Mouse (Mus musculus) bone marrow macrophage, adult 2 months (primary cell): ENCODE measurements around the gene Osbpl10. TPM values are rescaled to one million over a fixed set of nuclear protein-coding genes. Genes with fewer than 3 reads are reported as not detected.

Experiments
- H3K27ac ChIP-seq: 2 replicates; pipeline ENCODE4 v1.5.1; 2012; ENCODE audit warnings: low read depth, low read length; ENCODE audit not compliant: insufficient read depth
- H3K4me1 ChIP-seq: 2 replicates; pipeline ENCODE4 v1.6.1; 2012; ENCODE audit warnings: low read length; ENCODE audit not compliant: control insufficient read depth, insufficient read depth
- H3K4me3 ChIP-seq: 2 replicates; pipeline ENCODE4 v1.5.1; 2012; ENCODE audit warnings: mild to moderate bottlenecking, low read length, moderate library complexity; ENCODE audit not compliant: insufficient read depth
- CTCF ChIP-seq: IDR thresholded peaks from 2 replicates; pipeline ENCODE4 v1.5.1; 2012; ENCODE audit warnings: low read depth, mild to moderate bottlenecking, low read length, moderate library complexity
- POLR2A ChIP-seq: IDR thresholded peaks from 2 replicates; pipeline ENCODE4 v1.6.1; 2012; ENCODE audit warnings: mild to moderate bottlenecking, low read depth, low read length, borderline replicate concordance
- polyA plus RNA-seq: library from polyadenylated mRNA; stranded (reverse); fragments of >200 nt; gene quantifications from 2 replicates; pipeline ENCODE4 v1.2.4, GENCODE M21; 2012; ENCODE audit not compliant: missing spikeins, insufficient read depth, insufficient read length

The Osbpl10 gene
- polyA plus RNA-seq, 1 experiment: 1.7 TPM

- TF ChIP-seq CTCF (no peak), POLR2A (no peak)
Measured at GRCm38 (mm10) chr9:114979969-114980368, 1.6 kb downstream of the Osbpl10 start.

GRCm38 (mm10) chr9:114982689-114983360 is 4.5 kb downstream of the Osbpl10 start, which contains the start of gene Rps27rt:
Rps27rt (minus strand) TSS chr9:114982739.
- Histone ChIP-seq H3K4me1 (peaks cover 2% of the 10 kb centered on the region), H3K27ac (no peak within 1 kb of the TSS), H3K4me3 (no peak within 1 kb of the TSS)
- no peak for TF ChIP-seq CTCF
- TF ChIP-seq POLR2A: no peak

More at GRCm38 (mm10) chr9:114979969-114980368, 1.6 kb downstream of the Osbpl10 start:
- H3K4me1 ChIP-seq: peaks cover 3% of the 10 kb centered on the region
- no peak overlapping the region for H3K4me3 ChIP-seq
- no peak overlapping the region for H3K27ac ChIP-seq

- Histone ChIP-seq H3K27ac (no peak overlapping the region), H3K4me3 (no peak overlapping the region)
Measured at GRCm38 (mm10) chr9:114985741-114986140, 7.4 kb downstream of the Osbpl10 start.

GRCm38 (mm10) chr9:114986361-114986760 is 8.0 kb downstream of the Osbpl10 start:
- Histone ChIP-seq H3K27ac (no peak overlapping the region), H3K4me3 (no peak overlapping the region), H3K4me1 (no peaks in the 10 kb centered on the region)
- no peak for TF ChIP-seq CTCF
- TF ChIP-seq POLR2A: no peak

More at GRCm38 (mm10) chr9:114985741-114986140, 7.4 kb downstream of the Osbpl10 start:
- TF ChIP-seq POLR2A: no peak
- no peak for TF ChIP-seq CTCF
- no peaks in the 10 kb centered on the region for H3K4me1 ChIP-seq

GRCm38 (mm10) chr9:114988029-114988428 is 9.7 kb downstream of the Osbpl10 start:
- H3K4me3 ChIP-seq: no peak overlapping the region
- H3K4me1 ChIP-seq: no peaks in the 10 kb centered on the region
- TF ChIP-seq POLR2A: no peak
- no peak for TF ChIP-seq CTCF
- no peak overlapping the region for H3K27ac ChIP-seq

GRCm38 (mm10) chr9:114988610-114989327 is 10.4 kb downstream of the Osbpl10 start:
- Histone ChIP-seq H3K4me1 (no peaks in the 10 kb centered on the region), H3K27ac (no peak overlapping the region), H3K4me3 (no peak overlapping the region)
- TF ChIP-seq CTCF (no peak), POLR2A (no peak)

- TF ChIP-seq CTCF: no peak
- no peak for TF ChIP-seq POLR2A
Measured at GRCm38 (mm10) chr9:114990421-114990820, 12.1 kb downstream of the Osbpl10 start.

GRCm38 (mm10) chr9:114992528-114992927 is 14.2 kb downstream of the Osbpl10 start:
- TF ChIP-seq CTCF: no peak
- no peak for TF ChIP-seq POLR2A
- Histone ChIP-seq H3K4me3 (no peak overlapping the region), H3K4me1 (0 out of 2 replicates have a peak, but pooled peaks cover 2% of the 10 kb centered on the region), H3K27ac (no peak overlapping the region)

More at GRCm38 (mm10) chr9:114990421-114990820, 12.1 kb downstream of the Osbpl10 start:
- Histone ChIP-seq H3K4me3 (no peak overlapping the region), H3K4me1 (no peaks in the 10 kb centered on the region), H3K27ac (no peak overlapping the region)

- Histone ChIP-seq H3K4me3 (no peak overlapping the region), H3K4me1 (0 out of 2 replicates have a peak, but pooled peaks cover 2% of the 10 kb centered on the region), H3K27ac (no peak overlapping the region)
- TF ChIP-seq CTCF: no peak
- TF ChIP-seq POLR2A: no peak
Measured at GRCm38 (mm10) chr9:114995250-114995649, 16.9 kb downstream of the Osbpl10 start.

GRCm38 (mm10) chr9:114995716-114996115 is 17.3 kb downstream of the Osbpl10 start:
- no peak overlapping the region for H3K27ac ChIP-seq
- 0 out of 2 replicates have a peak, but pooled peaks cover 2% of the 10 kb centered on the region for H3K4me1 ChIP-seq
- no peak for TF ChIP-seq CTCF
- H3K4me3 ChIP-seq: no peak overlapping the region
